Mouse (Mus musculus) bone marrow macrophage, adult 2 months (primary cell): ENCODE measurements around the gene Limk1. TPM values are rescaled to one million over a fixed set of nuclear protein-coding genes. Genes with fewer than 3 reads are reported as not detected.

Experiments
- H3K27ac ChIP-seq: 2 replicates; pipeline ENCODE4 v1.5.1; 2012; ENCODE audit warnings: low read depth, low read length; ENCODE audit not compliant: insufficient read depth
- H3K4me1 ChIP-seq: 2 replicates; pipeline ENCODE4 v1.6.1; 2012; ENCODE audit warnings: low read length; ENCODE audit not compliant: control insufficient read depth, insufficient read depth
- H3K4me3 ChIP-seq: 2 replicates; pipeline ENCODE4 v1.5.1; 2012; ENCODE audit warnings: mild to moderate bottlenecking, low read length, moderate library complexity; ENCODE audit not compliant: insufficient read depth
- CTCF ChIP-seq: IDR thresholded peaks from 2 replicates; pipeline ENCODE4 v1.5.1; 2012; ENCODE audit warnings: low read depth, mild to moderate bottlenecking, low read length, moderate library complexity
- POLR2A ChIP-seq: IDR thresholded peaks from 2 replicates; pipeline ENCODE4 v1.6.1; 2012; ENCODE audit warnings: mild to moderate bottlenecking, low read depth, low read length, borderline replicate concordance
- polyA plus RNA-seq: library from polyadenylated mRNA; stranded (reverse); fragments of >200 nt; gene quantifications from 2 replicates; pipeline ENCODE4 v1.2.4, GENCODE M21; 2012; ENCODE audit not compliant: missing spikeins, insufficient read depth, insufficient read length

The Limk1 gene
- polyA plus RNA-seq, result 9.4 and 13.1 TPM in 2 replicates

DNA sequence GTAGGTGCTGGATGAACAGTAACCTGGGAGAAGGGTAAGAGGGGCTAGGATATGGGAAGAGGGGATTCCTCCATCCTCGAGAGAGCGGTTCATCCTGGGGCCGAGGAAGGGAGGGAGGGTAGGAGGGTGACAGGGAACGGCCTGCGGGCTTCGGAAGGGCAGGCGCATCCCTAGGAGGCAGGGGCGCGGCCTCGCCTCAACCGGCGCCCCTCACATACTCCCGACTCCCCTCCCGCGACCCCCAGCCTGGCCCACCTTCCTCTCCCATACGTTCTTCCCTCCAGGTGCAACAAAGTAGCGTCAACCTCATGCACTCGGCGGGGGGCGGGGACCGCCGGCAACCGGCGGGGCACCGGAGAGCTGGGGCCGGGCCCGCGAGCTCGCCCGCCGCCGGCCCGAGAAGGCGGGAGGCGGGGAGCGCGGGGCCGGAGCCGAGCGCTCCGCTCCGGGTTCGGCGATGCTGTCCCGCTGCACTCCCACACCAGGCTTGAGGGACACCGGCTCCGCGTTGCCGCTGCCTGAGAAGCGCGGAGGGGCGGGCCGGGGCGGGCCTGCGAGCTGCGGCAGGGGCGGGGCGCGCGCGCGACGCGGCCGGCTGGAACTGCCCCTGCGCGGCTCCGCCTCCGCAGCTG is at the start of gene Limk1:
Gene Limk1, minus strand, starts transcription at position 513 of the 632 bp plus-strand sequence.
- H3K4me1 ChIP-seq, result peaks cover 10% of the 10 kb centered on the region
- TF ChIP-seq POLR2A (no peak), CTCF (no peak)
- H3K27ac ChIP-seq, result peak within 1 kb of the TSS; percentile 19
- peak within 1 kb of the TSS; percentile 74 for H3K4me3 ChIP-seq

DNA sequence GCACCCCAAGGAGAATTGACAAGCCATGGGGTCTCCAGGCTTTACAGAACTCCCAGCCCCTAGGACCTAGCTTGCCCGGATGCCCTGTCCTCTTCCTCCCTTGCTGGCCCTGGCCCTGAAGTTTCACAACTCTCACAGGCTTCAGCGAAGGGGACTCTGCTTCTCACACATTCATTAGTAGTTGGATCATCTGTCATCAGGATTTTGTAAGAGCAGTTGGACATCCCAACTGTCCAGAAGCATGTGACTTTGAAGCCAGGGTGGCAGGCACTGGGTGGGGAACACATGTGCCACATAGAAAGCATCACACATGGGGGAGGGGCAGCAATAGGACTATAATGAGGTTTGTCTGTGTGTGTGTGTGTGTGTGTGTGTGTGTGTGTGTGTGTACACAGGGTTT is 46.5 kb upstream of the Limk1 start:
- Histone ChIP-seq H3K4me1 (no peaks in the 10 kb centered on the region), H3K4me3 (no peak overlapping the region), H3K27ac (no peak overlapping the region)
- no peak for TF ChIP-seq CTCF
- no peak for TF ChIP-seq POLR2A

DNA sequence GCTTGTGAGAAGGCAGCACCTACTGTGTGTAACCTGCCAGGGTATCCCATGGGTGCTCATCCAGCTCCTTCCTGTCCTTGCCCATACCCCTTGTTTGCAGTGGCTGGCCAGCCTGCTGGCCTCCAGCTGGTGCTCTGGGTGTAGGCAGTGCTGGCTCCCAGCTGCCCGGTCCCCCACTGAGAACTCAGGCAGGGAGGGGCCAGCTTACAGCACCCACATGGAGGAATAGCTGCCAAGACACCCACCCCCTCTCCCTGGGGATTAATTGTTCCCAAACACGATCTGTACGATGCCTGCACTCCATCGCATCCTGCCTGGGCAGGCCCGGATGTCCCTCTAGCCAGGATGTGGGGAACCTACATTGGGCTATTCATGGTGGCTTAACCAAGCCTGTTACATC is 45.7 kb upstream of the Limk1 start:
- TF ChIP-seq POLR2A (no peak), CTCF (no peak)
- Histone ChIP-seq H3K4me1 (no peaks in the 10 kb centered on the region), H3K4me3 (no peak overlapping the region), H3K27ac (no peak overlapping the region)

DNA sequence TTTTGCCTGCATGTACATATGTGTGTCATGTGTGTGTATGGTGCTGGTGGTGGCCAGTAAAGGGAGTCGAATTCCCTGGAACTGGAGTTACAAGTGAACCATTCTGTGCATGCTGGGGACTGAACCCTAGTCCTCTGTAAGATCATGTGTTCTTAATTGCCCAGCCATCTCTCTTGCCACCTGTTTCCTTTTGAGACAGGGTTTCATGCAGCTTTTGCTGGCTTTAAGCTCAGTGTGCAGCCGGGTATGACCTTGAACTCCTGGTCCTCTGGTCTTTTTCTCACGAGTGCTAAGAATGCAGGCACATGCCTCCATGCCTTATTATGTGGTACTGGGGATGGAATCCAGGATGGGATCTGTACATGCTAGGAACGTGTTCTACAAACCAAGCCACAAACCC is 44.8 kb upstream of the Limk1 start:
- Histone ChIP-seq H3K4me1 (no peaks in the 10 kb centered on the region), H3K27ac (no peak overlapping the region), H3K4me3 (no peak overlapping the region)
- no peak for TF ChIP-seq CTCF
- TF ChIP-seq POLR2A, result no peak

DNA sequence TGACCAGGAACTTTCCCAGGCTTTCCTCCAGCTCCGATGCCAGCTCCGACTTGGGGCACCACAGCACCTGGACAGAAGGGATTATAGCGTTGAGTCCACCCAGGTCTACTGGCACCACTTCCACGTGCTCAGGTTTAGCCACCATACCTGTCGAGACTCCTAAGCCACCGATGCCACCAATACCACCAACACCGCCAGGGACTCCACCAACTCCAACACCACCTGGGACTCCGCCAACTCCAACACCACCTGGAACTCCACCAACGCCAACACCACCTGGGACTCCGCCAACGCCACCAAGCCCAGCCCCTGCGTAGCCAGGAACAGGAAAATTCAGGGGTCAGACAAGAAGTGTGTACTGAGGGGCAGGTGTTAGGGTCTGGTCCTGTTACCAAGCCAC is 40.7 kb upstream of the Limk1 start:
- Histone ChIP-seq H3K4me3 (no peak overlapping the region), H3K27ac (no peak overlapping the region), H3K4me1 (peaks cover 9% of the 10 kb centered on the region)
- no peak for TF ChIP-seq POLR2A
- no peak for TF ChIP-seq CTCF

DNA sequence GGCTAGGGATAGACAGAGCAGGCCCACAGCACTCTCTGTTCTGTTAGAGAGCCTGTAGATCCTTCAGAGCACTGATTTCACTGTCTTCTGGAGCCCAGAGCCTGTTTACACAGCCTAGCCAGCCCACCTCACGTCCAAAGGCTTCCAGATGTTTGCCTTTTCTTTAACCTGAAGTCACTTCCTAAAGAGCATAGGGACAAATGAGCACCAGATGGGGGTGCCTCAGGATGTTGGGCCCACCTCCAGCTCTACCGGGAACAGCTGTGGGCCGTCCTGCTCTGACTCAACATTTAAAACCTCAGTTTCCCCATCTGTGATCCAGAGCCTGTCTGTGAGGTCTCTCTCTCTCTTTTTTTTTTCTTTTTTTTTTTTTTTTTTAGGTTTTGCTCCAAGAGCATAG is 40.1 kb upstream of the Limk1 start:
- Histone ChIP-seq H3K4me3 (no peak overlapping the region), H3K4me1 (peaks cover 9% of the 10 kb centered on the region), H3K27ac (no peak overlapping the region)
- TF ChIP-seq POLR2A, result no peak
- no peak for TF ChIP-seq CTCF

DNA sequence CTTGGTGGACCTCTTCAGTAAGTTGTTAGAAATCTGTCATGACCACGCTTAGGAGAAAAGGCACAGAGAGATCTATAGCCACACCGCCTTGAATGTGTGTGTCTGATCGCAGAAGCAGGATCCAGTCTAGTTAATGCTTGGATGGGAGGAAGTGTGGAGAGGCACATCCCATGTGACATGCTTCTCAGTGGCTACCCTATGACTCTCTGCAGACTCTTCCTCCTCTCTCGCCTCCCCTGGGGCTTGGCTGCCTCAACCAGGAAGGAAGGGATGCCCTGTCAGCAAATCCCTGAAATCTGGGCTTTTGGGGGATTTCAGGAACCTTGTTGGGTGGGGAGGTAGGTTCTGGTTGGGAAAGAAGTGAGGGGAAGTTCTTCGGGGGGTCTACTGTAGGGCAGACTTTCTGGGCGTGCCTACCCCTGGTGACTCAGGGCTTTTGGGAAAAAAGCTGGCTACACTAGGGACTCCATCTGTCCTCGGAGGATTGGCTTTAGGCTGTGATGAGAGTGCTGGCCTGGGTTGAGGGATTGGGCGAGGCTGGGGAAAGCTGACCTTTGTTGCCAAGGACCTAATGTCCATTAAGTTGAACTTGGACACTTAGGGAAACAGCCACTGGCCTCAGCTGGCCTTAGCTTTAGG is 38.7 kb upstream of the Limk1 start:
- TF ChIP-seq POLR2A, result no peak
- no peak for TF ChIP-seq CTCF
- Histone ChIP-seq H3K4me1 (peaks cover 9% of the 10 kb centered on the region), H3K27ac (peak overlapping the region; percentile 22; the same call in 1 of the 2 replicates), H3K4me3 (no peak overlapping the region)

DNA sequence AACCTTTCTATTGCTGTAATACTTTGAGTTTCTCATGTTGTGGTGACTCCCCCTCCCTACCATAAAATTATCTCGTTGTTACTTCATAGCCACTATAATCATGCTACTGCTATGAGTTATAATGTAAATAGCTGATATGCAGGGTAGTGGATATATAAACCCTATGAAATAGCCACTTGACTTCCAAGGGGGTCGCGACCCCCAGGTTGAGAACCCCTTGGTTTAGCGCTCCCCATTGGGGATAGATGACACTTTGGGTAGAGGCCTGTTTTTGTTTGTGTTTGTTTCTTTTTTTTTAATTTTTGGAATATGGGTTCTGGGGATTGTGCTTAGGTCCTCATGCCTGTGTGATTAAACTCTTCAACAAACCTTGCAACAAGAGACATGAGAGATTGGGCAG is 36.9 kb upstream of the Limk1 start:
- Histone ChIP-seq H3K4me3 (no peak overlapping the region), H3K4me1 (peaks cover 9% of the 10 kb centered on the region), H3K27ac (no peak overlapping the region)
- no peak for TF ChIP-seq POLR2A
- no peak for TF ChIP-seq CTCF

DNA sequence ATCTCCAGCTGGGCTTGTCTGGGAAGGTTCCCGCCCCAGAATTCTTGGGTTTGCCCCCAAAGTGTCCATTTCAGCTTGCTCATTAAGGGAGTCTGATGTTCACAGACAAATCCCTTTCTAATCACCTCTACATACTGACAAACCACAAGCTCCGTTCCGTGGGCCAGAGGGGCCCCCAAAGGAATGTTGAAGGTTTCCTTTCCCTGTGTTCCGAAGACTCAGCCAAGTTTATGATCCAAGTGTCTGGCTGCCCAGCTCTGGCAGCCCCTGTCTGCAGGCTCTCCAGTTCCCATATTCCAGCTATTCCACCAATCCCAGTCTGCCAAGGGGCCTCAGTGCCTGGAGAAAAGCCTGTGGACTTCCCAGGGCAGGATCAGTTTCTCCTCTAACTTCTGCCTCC is 31.7 kb upstream of the Limk1 start:
- no peak for TF ChIP-seq POLR2A
- no peak for TF ChIP-seq CTCF
- Histone ChIP-seq H3K4me3 (no peak overlapping the region), H3K27ac (no peak overlapping the region), H3K4me1 (no peaks in the 10 kb centered on the region)

DNA sequence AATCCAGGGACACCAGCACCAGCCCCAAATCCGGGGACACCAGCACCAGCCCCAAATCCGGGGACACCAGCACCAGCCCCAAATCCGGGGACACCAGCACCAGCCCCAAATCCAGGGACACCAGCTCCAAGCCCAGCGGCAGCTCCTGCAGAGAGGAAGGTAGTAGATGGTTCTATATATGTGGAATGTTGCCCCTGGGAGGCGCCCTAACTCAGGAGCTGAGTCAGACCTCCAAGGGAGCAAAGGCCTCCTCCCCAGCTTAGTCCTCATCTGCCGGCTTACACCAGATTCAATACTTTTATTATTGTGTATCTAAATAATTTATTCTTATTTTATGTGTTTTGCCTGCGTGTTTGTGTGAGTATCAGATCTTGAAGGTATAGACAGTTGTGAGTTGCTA is 22.7 kb upstream of the Limk1 start:
- Histone ChIP-seq H3K4me3 (no peak overlapping the region), H3K4me1 (peaks cover 4% of the 10 kb centered on the region; the same call in 1 of the 2 replicates), H3K27ac (no peak overlapping the region)
- TF ChIP-seq CTCF (no peak), POLR2A (no peak)
